Mouse (Mus musculus) 3134 (cell line): ENCODE measurements around the gene Abca4.

Source experiments
- DNase-seq: peaks from one replicate; pipeline ENCODE4 v3.0.0-alpha.2; 2011; ENCODE audit warnings: low spot score; ENCODE audit not compliant: insufficient read length; ENCODE audit errors: extremely low read depth

Gene Abca4

GRCm38 (mm10) chr3:122043799-122044547 is at the start of gene Abca4:
Gene Abca4 (plus strand): TSS chr3:122044443.
- DNase-seq, result no peak

- no peak for DNase-seq
These were observed 49.1 kb upstream of the Abca4 start for GRCm38 (mm10) chr3:121995125-121995524.

- no peak for DNase-seq
These were observed 44.3 kb upstream of the Abca4 start for GRCm38 (mm10) chr3:121999934-122000333.

- DNase-seq, result no peak
These were observed 42.7 kb upstream of the Abca4 start for GRCm38 (mm10) chr3:122001568-122001967.

GRCm38 (mm10) chr3:122009818-122010217 is 34.4 kb upstream of the Abca4 start:
- no peak for DNase-seq

DNA sequence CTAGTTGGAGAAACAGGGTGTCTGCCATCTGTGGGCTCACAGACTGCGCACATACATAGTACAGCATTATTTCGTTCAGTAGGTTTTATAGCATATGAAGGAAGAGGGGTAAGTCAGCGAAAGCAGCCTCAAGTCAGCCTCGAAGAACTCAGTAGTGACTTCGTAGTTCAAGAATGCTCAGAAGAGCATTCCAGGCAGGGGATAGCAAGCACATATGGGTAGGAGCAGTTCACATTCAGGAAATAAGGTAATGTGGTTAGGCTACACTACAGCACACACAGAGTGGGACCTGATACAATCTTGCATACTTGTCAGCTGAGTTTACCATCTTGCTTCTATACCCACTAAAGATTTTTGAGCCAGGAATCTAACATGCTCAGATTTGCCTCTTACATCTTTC is 34.0 kb upstream of the Abca4 start:
- DNase-seq, result no peak

GRCm38 (mm10) chr3:122012464-122012863 is 31.8 kb upstream of the Abca4 start:
- DNase-seq, result no peak

DNA sequence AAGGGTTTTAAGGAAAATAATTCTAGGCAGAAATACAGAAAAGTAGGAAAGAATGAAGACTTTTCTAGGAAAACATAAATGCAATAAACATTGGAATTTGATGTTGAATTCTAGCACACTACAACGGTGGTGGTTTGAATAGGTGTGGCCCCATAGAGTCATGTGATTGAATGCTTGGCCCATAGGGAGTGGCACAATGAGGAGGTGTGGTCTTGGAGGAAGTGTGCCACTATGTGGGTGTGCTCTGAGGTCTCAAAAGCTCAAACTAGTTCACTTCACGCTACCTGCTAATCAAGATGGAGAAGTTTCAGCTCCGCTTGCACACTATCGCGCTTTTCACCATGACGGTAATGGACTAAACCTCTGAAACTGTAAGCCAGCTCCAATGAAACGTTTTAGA is 25.8 kb upstream of the Abca4 start:
- no peak for DNase-seq

DNA sequence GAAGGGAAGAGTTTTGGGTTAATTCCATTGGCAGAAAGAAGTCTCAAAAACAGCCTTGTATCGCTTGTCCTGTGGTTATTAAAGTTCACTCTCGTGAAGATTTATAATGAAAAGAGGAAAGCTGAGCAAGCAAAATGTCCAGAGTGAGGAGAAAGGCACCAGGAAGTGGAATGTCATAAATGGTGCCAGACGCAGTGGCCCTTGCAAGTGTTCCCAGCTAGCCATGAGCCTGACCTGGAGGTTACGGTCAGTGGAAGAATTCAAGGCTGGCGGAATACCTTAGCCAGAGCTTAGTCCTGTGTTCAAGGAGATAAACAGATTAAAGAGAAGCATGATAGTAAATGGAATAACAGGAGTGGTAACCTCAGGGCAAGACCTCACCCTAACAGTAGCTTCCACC is 25.1 kb upstream of the Abca4 start:
- DNase-seq, result no peak

GRCm38 (mm10) chr3:122021029-122021652 is 23.1 kb upstream of the Abca4 start:
- DNase-seq, result no peak

GRCm38 (mm10) chr3:122022355-122022754 is 21.9 kb upstream of the Abca4 start:
- DNase-seq, result no peak

DNA sequence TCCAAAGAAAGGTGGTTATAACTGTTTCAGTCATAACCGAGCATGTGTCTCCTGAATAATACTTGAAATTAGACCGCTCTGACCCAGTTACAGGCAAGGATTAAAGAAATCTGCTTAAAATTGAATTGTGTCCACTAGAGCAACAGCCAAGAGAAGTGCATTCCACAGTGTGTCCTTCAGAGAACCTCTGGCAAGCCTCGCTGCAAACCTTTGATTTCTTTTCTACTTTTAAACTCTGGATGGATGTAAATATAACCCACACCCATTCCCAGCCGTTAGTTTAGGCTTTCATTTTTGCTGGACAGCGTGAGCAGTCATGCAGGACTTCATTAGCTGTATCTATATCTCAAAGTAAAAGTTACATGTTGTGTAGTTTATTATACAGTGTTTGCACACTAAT is 17.6 kb upstream of the Abca4 start:
- DNase-seq, result no peak

GRCm38 (mm10) chr3:122027776-122028175 is 16.5 kb upstream of the Abca4 start:
- no peak for DNase-seq

DNA sequence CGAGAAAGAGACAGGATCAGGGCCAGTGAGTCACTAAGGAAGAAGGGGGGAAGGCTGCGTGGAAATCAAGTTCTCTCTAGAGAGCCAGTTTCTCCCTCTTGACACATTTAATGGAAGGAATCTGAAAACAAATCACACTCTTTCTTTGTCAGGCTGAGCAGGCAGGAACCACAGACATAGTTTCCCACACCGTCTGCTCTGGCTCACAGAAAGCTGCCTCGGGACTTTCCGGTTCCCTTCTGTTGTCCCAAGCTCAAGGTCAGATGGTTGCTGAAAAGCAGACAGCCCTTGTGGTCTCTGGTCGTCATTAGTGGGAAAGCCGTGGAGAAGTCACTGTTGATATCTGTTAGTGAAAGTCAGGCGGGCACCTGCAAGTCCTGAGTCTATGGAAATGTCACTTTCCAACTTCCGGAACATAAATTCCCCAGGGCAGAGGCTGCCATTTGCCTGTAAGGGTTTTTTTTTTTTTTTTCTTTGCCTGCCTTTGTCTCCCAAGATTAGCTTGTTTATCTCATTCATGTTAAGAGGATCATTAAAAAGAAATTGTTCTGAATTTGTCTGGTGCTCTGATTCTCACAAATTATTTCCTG is 10.9 kb upstream of the Abca4 start:
- DNase-seq, result no peak

- no peak for DNase-seq
These were observed 10.0 kb upstream of the Abca4 start for GRCm38 (mm10) chr3:122034240-122034639.

DNA sequence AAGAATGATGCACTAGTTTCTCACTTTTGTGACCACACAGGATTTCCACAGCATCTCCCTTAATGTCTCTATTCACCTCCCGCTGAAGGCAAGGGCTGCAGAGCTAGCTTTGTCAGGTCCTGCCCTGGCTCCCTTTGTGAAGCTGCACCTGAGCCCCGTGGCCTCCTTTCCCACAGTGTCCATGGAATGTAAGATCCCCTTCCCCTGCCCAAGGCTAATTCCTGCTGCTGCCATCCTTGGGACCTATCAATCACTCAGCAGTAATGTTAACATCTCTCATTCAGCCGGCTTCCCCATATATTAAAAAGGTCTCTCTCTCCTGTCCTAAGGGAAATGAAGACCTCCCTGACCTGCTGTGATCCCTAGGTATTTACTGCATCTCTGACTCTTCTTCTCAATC is 9.2 kb upstream of the Abca4 start:
- DNase-seq, result no peak

DNA sequence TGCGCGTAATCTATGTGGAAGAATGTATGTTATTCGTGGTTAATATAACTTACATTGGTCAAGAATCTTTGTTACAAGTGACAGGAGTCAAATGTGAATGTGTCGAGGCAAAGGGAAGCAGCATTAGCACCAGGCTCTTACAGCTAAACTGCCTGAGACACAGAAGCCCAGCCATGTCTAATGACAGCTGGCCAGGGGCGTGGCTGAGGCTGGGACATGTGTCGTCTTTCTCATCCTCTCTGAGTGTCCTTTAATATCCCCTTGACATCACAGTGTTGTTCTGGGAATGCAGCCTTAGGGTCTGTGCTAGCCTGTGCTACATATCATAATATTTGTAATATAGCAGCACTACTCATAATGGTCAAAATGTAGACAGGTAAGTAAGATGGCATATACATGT is 3.7 kb upstream of the Abca4 start:
- DNase-seq, result no peak

- no peak for DNase-seq
These were observed 1.1 kb upstream of the Abca4 start for GRCm38 (mm10) chr3:122043102-122043501.

- no peak for DNase-seq
These were observed 2.0 kb downstream of the Abca4 start for GRCm38 (mm10) chr3:122046187-122046620.

GRCm38 (mm10) chr3:122047402-122047801 is 3.2 kb downstream of the Abca4 start:
- DNase-seq, result no peak

DNA sequence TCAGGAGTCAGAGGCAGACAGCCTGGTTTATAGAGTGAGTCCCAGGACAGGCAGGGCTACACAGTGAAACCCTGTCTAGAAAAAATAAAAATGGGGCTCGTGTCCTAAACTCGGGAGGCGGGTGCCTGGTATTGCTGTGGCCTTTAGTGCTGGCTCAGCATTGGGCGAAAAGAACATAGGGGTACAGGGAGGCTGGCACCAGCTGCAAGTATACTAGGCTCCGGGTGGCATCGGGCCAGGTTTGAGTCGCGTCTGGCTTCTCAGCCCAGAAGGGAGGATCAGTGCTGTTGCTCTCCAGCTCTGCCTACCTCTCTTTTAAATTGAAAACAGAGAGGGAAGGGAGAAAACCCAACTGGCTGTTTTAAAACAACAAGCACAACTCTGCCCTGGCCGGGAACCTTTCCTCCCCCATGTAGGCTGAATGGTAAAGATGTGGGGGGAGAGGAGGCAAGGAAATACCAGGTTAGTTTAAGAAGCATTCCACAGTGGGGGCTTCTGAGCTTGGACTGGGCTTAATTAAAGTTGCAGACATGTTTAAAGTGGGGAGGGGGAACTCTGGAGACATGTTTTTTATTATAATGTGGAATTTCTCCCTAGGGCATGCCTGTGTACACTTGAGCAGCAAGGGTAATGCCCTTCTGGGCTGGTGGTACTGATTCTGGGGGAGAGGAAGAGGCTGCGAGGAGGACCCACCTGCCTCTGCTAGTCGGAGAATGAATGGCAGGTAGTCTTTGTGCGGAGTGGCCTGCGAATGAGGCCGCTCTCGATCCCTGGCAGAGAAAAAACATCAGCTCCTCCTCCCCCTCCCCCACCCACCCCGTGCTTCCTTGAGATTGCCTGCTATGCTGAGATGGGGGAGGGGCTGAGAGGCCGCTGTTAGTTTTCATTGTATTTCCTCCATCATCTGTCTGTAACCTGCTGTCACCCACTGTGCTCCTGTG is 3.9 kb downstream of the Abca4 start:
- DNase-seq, result no peak
